Mouse (Mus musculus) stomach, embryonic 14.5 days (tissue): Measurements from ENCODE around the gene Ccdc189. TPM values are rescaled to one million over a fixed set of nuclear protein-coding genes. Genes with fewer than 3 reads are reported as not detected.

Experiments
- ATAC-seq: fragments of 200-750 bp; cut with Nextera tagmentation; 2 replicates; pipeline ENCODE4 v1.8.0; 2017; ENCODE audit warnings: low read depth, moderate TSS enrichment; ENCODE audit not compliant: insufficient number of reproducible peaks, insufficient read depth, low FRiP score
- H3K27ac ChIP-seq: fragments of 300-500 bp; sonication (generic); 2 replicates; pipeline ENCODE4 v1.5.1; 2014; ENCODE audit warnings: mild to moderate bottlenecking, low read length, moderate library complexity, mixed read lengths
- H3K27me3 ChIP-seq: fragments of 300-500 bp; sonication (generic); 2 replicates; pipeline ENCODE4 v1.6.1; 2014; ENCODE audit warnings: low read length, control low read depth, mixed read lengths; ENCODE audit not compliant: control insufficient read depth, insufficient read depth
- H3K36me3 ChIP-seq: fragments of 300-500 bp; sonication (generic); 2 replicates; pipeline ENCODE4 v1.6.1; 2014; ENCODE audit warnings: mild to moderate bottlenecking, control low read depth, low read length, moderate library complexity, mixed read lengths; ENCODE audit not compliant: control insufficient read depth, insufficient read depth
- H3K4me1 ChIP-seq: fragments of 300-500 bp; sonication (generic); 2 replicates; pipeline ENCODE4 v1.6.1; 2014; ENCODE audit warnings: low read length, control low read depth, mixed read lengths; ENCODE audit not compliant: control insufficient read depth, insufficient read depth
- H3K4me2 ChIP-seq: fragments of 300-500 bp; sonication (generic); replicated peaks from 2 replicates; pipeline ENCODE4 v1.6.1; 2014; ENCODE audit warnings: low read depth, low read length, control low read depth
- H3K4me3 ChIP-seq: fragments of 300-500 bp; sonication (generic); 2 replicates; pipeline ENCODE4 v1.5.1; 2014; ENCODE audit warnings: low read depth, low read length, control low read depth
- H3K9ac ChIP-seq: fragments of 300-500 bp; sonication (generic); replicated peaks from 2 replicates; pipeline ENCODE4 v1.6.1; 2014; ENCODE audit warnings: low read depth, mild to moderate bottlenecking, control low read depth, low read length, moderate library complexity, mixed read lengths
- H3K9me3 ChIP-seq: fragments of 300-500 bp; sonication (generic); 2 replicates; pipeline ENCODE4 v1.6.1; 2016; ENCODE audit warnings: low read depth, low read length, control low read depth; ENCODE audit not compliant: control insufficient read depth
- WGBS: fragments of 180-500 bp; shearing (Covaris S2); extraction: QIAGEN DNeasy Blood & Tissue Kit; methylation state at CpG from one replicate; pipeline ENCODE4 v1.1.7; 2014; 5-methylcytosine and 5-hydroxymethylcytosine counted together
- polyA plus RNA-seq: library from polyadenylated mRNA; unstranded; fragments of >200 nt; fragmentation: Nextera tagmentation; extraction: Ambion mirVana; gene quantifications from 2 replicates; pipeline ENCODE4 v1.2.1, GENCODE M21; 2014

Ccdc189 gene
- polyA plus RNA-seq, 1 experiment from 2014 or later: 8.2 TPM

- H3K36me3 ChIP-seq: peaks cover 78% of the 10 kb centered on the region
- H3K4me2 ChIP-seq: no peak overlapping the region
- H3K4me3 ChIP-seq: no peak overlapping the region
- no peak for ATAC-seq
- H3K27me3 ChIP-seq: no peaks in the 10 kb centered on the region
- H3K9me3 ChIP-seq: no peaks in the 10 kb centered on the region
- H3K27ac ChIP-seq: no peak overlapping the region
- no peak overlapping the region for H3K9ac ChIP-seq
- 81% methylated on average over 6 of the region's 6 CpGs for WGBS
- no peaks in the 10 kb centered on the region for H3K4me1 ChIP-seq
Observed at GRCm38 (mm10) chr7:127607150-127607549, 18.8 kb upstream of the Ccdc189 start.

GRCm38 (mm10) chr7:127604256-127604655 is 15.9 kb upstream of the Ccdc189 start:
- no peaks in the 10 kb centered on the region for H3K9me3 ChIP-seq
- H3K4me3 ChIP-seq: no peak overlapping the region
- H3K4me2 ChIP-seq: no peak overlapping the region
- H3K36me3 ChIP-seq: peaks cover 73% of the 10 kb centered on the region
- no peak for ATAC-seq
- H3K4me1 ChIP-seq: no peaks in the 10 kb centered on the region
- no peak overlapping the region for H3K9ac ChIP-seq
- H3K27ac ChIP-seq: no peak overlapping the region
- 88% methylated on average over 10 of the region's 10 CpGs for WGBS
- H3K27me3 ChIP-seq: no peaks in the 10 kb centered on the region

- H3K4me1 ChIP-seq: no peaks in the 10 kb centered on the region
- no peaks in the 10 kb centered on the region for H3K9me3 ChIP-seq
- H3K36me3 ChIP-seq: peaks cover 72% of the 10 kb centered on the region
Observed at GRCm38 (mm10) chr7:127602903-127603302, 14.5 kb upstream of the Ccdc189 start.

GRCm38 (mm10) chr7:127601735-127602134 is 13.3 kb upstream of the Ccdc189 start:
- no peak overlapping the region for H3K27ac ChIP-seq
- no peak overlapping the region for H3K9ac ChIP-seq
- H3K4me3 ChIP-seq: no peak overlapping the region
- no peaks in the 10 kb centered on the region for H3K9me3 ChIP-seq
- H3K4me2 ChIP-seq: no peak overlapping the region
- no peak for ATAC-seq
- no peaks in the 10 kb centered on the region for H3K27me3 ChIP-seq
- H3K36me3 ChIP-seq: peaks cover 73% of the 10 kb centered on the region
- 79% methylated on average over 4 of the region's 4 CpGs for WGBS
- no peaks in the 10 kb centered on the region for H3K4me1 ChIP-seq

More at GRCm38 (mm10) chr7:127602903-127603302, 14.5 kb upstream of the Ccdc189 start:
- Histone ChIP-seq H3K27me3 (no peaks in the 10 kb centered on the region), H3K9ac (no peak overlapping the region), H3K4me2 (no peak overlapping the region), H3K4me3 (no peak overlapping the region), H3K27ac (no peak overlapping the region)
- ATAC-seq: no peak
- WGBS: 94% methylated on average over 2 of the region's 2 CpGs

- H3K27me3 ChIP-seq: no peaks in the 10 kb centered on the region
Observed at GRCm38 (mm10) chr7:127600612-127601011, 12.2 kb upstream of the Ccdc189 start.

GRCm38 (mm10) chr7:127596747-127597146 is 8.4 kb upstream of the Ccdc189 start:
- Histone ChIP-seq H3K36me3 (peaks cover 94% of the 10 kb centered on the region), H3K9ac (no peak overlapping the region), H3K4me3 (no peak overlapping the region), H3K4me1 (no peaks in the 10 kb centered on the region), H3K9me3 (no peaks in the 10 kb centered on the region), H3K27me3 (no peaks in the 10 kb centered on the region), H3K27ac (no peak overlapping the region), H3K4me2 (no peak overlapping the region)
- WGBS: 96% methylated on average over 17 of the region's 17 CpGs
- no peak for ATAC-seq

More at GRCm38 (mm10) chr7:127600612-127601011, 12.2 kb upstream of the Ccdc189 start:
- Histone ChIP-seq H3K36me3 (peaks cover 80% of the 10 kb centered on the region), H3K27ac (no peak overlapping the region), H3K9me3 (no peaks in the 10 kb centered on the region), H3K9ac (no peak overlapping the region), H3K4me1 (no peaks in the 10 kb centered on the region), H3K4me2 (no peak overlapping the region), H3K4me3 (no peak overlapping the region)
- 97% methylated on average over 7 of the region's 7 CpGs for WGBS
- no peak for ATAC-seq

GRCm38 (mm10) chr7:127592575-127592974 is 4.2 kb upstream of the Ccdc189 start:
- H3K4me3 ChIP-seq: no peak overlapping the region
- no peak overlapping the region for H3K27ac ChIP-seq
- H3K9ac ChIP-seq: no peak overlapping the region
- ATAC-seq: no peak
- H3K9me3 ChIP-seq: no peaks in the 10 kb centered on the region
- 93% methylated on average over 14 of the region's 14 CpGs for WGBS
- peaks cover 8% of the 10 kb centered on the region; the same call in 1 of the 2 replicates for H3K4me1 ChIP-seq
- H3K36me3 ChIP-seq: peaks cover 77% of the 10 kb centered on the region
- H3K27me3 ChIP-seq: no peaks in the 10 kb centered on the region
- no peak overlapping the region for H3K4me2 ChIP-seq

GRCm38 (mm10) chr7:127591108-127591507 is 2.7 kb upstream of the Ccdc189 start:
- H3K9me3 ChIP-seq: no peaks in the 10 kb centered on the region
- H3K4me2 ChIP-seq: no peak overlapping the region
- H3K27ac ChIP-seq: no peak overlapping the region
- H3K4me1 ChIP-seq: peaks cover 11% of the 10 kb centered on the region; the same call in 1 of the 2 replicates
- WGBS: 88% methylated on average over 10 of the region's 10 CpGs
- H3K27me3 ChIP-seq: no peaks in the 10 kb centered on the region
- no peak overlapping the region for H3K4me3 ChIP-seq
- no peak for ATAC-seq
- peaks cover 62% of the 10 kb centered on the region for H3K36me3 ChIP-seq
- H3K9ac ChIP-seq: no peak overlapping the region

- H3K9ac ChIP-seq: 0 out of 2 replicates have a peak overlapping the region, but pooled peaks have one; percentile 47
- ATAC-seq: no peak
- H3K9me3 ChIP-seq: no peaks in the 10 kb centered on the region
- peaks cover 52% of the 10 kb centered on the region for H3K36me3 ChIP-seq
- peak overlapping the region; percentile 76 for H3K4me2 ChIP-seq
- peak overlapping the region; percentile 82 for H3K4me3 ChIP-seq
- peaks cover 11% of the 10 kb centered on the region; the same call in 1 of the 2 replicates for H3K4me1 ChIP-seq
- 90% methylated on average over 9 of the region's 9 CpGs for WGBS
- H3K27me3 ChIP-seq: no peaks in the 10 kb centered on the region
- no peak overlapping the region for H3K27ac ChIP-seq
Observed at GRCm38 (mm10) chr7:127589637-127590036, 1.2 kb upstream of the Ccdc189 start.
